Mouse (Mus musculus) kidney, postnatal 0 days (tissue): ENCODE results near the gene Serpinb6b. TPM values are rescaled to one million over a fixed set of nuclear protein-coding genes. Genes with fewer than 3 reads are reported as not detected.

Source experiments
- ATAC-seq: fragments of 200-750 bp; cut with Nextera tagmentation; replicated peaks from 2 replicates; pipeline ENCODE4 v1.8.0; 2017; ENCODE audit warnings: low read depth, moderate number of reproducible peaks, moderate TSS enrichment, moderate library complexity; ENCODE audit not compliant: low FRiP score
- DNase-seq: peaks from one replicate; pipeline ENCODE4 v3.0.0-alpha.2; 2016; ENCODE audit warnings: low spot score
- H3K27ac ChIP-seq: fragments of 300-500 bp; sonication (generic); 2 replicates; pipeline ENCODE4 v1.5.1; 2014; ENCODE audit warnings: mild to moderate bottlenecking
- H3K27me3 ChIP-seq: fragments of 300-500 bp; sonication (generic); 2 replicates; pipeline ENCODE4 v1.6.1; 2014; ENCODE audit warnings: low read length, mixed read lengths; ENCODE audit not compliant: insufficient read depth
- H3K36me3 ChIP-seq: fragments of 300-500 bp; sonication (generic); 2 replicates; pipeline ENCODE4 v1.6.1; 2014; ENCODE audit warnings: low read length, mixed read lengths; ENCODE audit not compliant: insufficient read depth
- H3K4me1 ChIP-seq: fragments of 300-500 bp; sonication (generic); replicated peaks from 2 replicates; pipeline ENCODE4 v1.6.1; 2014; ENCODE audit warnings: antibody characterized with exemption, low read length, mixed read lengths; ENCODE audit not compliant: insufficient read depth
- H3K4me2 ChIP-seq: fragments of 300-500 bp; sonication (generic); 2 replicates; pipeline ENCODE4 v1.6.1; 2014; ENCODE audit warnings: mild to moderate bottlenecking, low read length, moderate library complexity, mixed read lengths
- H3K4me3 ChIP-seq: fragments of 300-500 bp; sonication (generic); replicated peaks from 2 replicates; pipeline ENCODE4 v1.5.1; 2014; ENCODE audit warnings: low read depth, low read length
- H3K9ac ChIP-seq: fragments of 300-500 bp; sonication (generic); 2 replicates; pipeline ENCODE4 v1.6.1; 2014; ENCODE audit warnings: low read depth, low read length
- H3K9me3 ChIP-seq: fragments of 300-500 bp; sonication (generic); replicated peaks from 2 replicates; pipeline ENCODE4 v1.6.1; 2016; ENCODE audit warnings: low read length, inconsistent platforms, mixed read lengths
- CTCF ChIP-seq: IDR thresholded peaks from 2 replicates; pipeline ENCODE4 v1.5.1; 2016; ENCODE audit warnings: antibody characterized with exemption, low read depth, mild to moderate bottlenecking, moderate library complexity
- WGBS: fragments of 180-500 bp; shearing (Covaris S2); extraction: QIAGEN DNeasy Blood & Tissue Kit; methylation state at CpG from one replicate; pipeline ENCODE4 v1.1.7; 2014; 5-methylcytosine and 5-hydroxymethylcytosine counted together
- polyA plus RNA-seq: library from polyadenylated mRNA; unstranded; fragments of >200 nt; fragmentation: Nextera tagmentation; extraction: Ambion mirVana; gene quantifications from 2 replicates; pipeline ENCODE4 v1.2.1, GENCODE M21; 2015

Serpinb6b gene
- polyA plus RNA-seq, 1 experiment from 2014 or later = 14.3 TPM

DNA sequence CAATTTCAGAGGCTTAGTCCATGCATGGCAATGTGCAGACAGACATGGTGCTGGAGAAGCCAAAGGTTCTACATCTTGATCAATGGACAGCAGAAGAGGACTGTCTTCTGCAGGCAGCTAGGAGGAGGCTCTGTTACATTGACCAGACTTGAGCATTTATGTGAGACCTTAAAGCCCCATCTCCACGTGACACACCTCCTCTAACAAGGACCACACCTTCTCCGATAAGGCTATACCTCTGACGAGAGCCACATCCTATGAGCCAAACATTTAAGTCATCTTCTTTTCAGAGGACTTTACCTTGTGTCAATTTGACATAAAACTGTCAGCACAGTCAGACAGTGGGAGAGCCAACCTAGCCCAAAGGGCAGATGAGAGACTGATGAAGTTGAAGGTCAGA is 5.8 kb downstream of the Serpinb6b start:
- no peak overlapping the region for H3K27ac ChIP-seq
- TF ChIP-seq CTCF = no peak
- DNase-seq = no peak
- H3K4me2 ChIP-seq = no peak overlapping the region
- no peaks in the 10 kb centered on the region for H3K27me3 ChIP-seq
- ATAC-seq = no peak
- H3K36me3 ChIP-seq = no peaks in the 10 kb centered on the region
- 0 out of 2 replicates have a peak, but pooled peaks cover under 1% of the 10 kb centered on the region for H3K4me1 ChIP-seq
- 97% methylated on average over 3 of the region's 3 CpGs for WGBS
- H3K9ac ChIP-seq = no peak overlapping the region
- no peak overlapping the region for H3K4me3 ChIP-seq
- no peaks in the 10 kb centered on the region for H3K9me3 ChIP-seq

DNA sequence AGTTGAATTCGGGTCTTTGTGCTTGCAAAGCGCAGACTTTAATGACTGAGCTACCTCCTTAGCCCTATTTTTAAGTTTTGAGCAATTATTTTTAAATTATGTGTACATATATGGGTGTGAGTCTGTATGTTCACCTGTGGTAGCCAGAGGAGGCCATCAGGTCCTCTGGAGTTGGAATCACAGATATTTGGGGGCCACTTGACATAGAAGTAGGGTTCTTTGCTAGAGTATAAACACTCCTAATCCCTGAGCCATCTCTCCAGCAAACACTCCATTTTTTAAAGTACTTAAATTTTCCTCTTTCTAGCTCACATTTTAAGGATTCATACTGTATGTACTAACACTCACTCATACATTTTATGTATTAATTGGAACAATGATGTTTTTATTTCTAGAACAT is 9.3 kb downstream of the Serpinb6b start:
- no peak overlapping the region for H3K27ac ChIP-seq
- H3K4me1 ChIP-seq = no peaks in the 10 kb centered on the region
- no peak overlapping the region for H3K9ac ChIP-seq
- no peaks in the 10 kb centered on the region for H3K36me3 ChIP-seq
- TF ChIP-seq CTCF = no peak
- no peak overlapping the region for H3K4me3 ChIP-seq
- ATAC-seq (no peak), DNase-seq (no peak)
- WGBS = 90% methylated on average over 2 of the region's 2 CpGs
- no peaks in the 10 kb centered on the region for H3K27me3 ChIP-seq
- H3K9me3 ChIP-seq = no peaks in the 10 kb centered on the region
- no peak overlapping the region for H3K4me2 ChIP-seq

DNA sequence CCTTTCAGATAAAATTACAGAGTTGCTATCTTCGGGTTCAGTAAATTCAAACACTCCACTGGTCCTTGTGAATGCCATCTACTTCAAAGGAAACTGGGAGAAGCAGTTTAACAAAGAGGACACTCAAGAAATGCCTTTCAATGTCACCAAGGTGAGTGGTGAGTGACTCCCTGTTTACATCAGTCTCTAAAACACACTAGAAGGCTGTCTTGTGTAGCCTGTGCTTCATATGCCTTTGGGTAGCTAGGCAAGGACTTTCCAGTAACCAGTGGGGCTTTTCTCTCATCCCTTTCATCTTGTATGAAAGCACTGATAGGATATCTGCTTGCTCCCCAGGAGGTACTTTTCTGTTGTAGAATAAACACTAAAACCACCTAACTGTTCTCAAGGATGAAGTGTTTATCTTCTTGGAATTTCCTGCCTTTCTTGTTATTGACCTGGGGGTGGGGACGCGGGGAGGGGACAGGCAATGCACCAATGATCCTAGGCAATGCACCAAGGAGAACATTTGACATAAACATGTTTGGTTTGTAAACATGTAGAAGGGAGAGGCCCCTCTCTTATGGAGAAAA is 10.0 kb downstream of the Serpinb6b start:
- H3K9me3 ChIP-seq = no peaks in the 10 kb centered on the region
- H3K4me2 ChIP-seq = no peak overlapping the region
- no peaks in the 10 kb centered on the region for H3K36me3 ChIP-seq
- DNase-seq (no peak), ATAC-seq (no peak)
- no peak overlapping the region for H3K27ac ChIP-seq
- no peak overlapping the region for H3K4me3 ChIP-seq
- no peak for TF ChIP-seq CTCF
- WGBS = 66% methylated on average over 3 of the region's 3 CpGs
- H3K27me3 ChIP-seq = no peaks in the 10 kb centered on the region
- no peaks in the 10 kb centered on the region for H3K4me1 ChIP-seq
- H3K9ac ChIP-seq = no peak overlapping the region

DNA sequence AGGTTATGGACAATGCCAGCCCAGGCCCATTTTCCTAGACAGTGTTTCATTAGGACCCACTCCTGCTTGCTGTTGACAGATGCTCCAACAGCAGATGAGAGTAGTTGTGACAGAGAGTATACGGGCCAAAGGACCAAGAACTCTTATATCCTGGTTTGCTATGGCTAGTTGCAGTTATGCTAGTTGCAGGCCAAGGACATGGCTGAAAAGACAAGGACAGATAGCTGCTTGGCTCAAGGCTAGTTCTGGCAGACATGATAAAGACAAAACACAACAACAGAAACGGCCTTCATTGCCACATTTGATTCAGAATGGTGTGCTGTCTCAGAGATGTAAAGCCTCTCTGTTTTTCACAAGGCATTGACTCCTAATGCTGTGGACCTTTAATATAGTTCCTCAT is 10.7 kb downstream of the Serpinb6b start:
- WGBS = 86% methylated on average over 2 of the region's 2 CpGs
- no peak overlapping the region for H3K27ac ChIP-seq

DNA sequence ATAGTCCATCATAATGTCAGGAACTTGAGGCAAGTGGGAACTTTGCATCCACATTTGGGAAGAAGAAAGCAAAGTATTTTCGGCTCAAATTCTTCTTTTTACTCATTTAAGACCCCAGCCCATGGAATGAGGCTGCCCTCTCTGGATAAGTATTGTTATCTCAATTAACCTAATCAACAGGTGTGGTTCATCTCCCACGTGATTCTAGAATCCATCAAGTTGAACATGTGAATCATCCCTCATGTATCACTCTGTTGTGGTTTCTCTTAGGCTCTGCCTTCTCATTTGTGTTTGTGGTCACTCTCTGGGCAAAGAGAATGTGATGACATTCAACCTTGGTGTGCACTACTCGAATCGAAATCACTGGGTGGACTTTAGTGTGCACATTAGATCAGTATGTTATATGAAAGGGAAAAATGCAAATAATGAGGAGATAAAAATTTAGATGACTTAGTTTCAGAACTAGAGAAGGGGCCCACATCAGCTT is 17.6 kb downstream of the Serpinb6b start:
- Histone ChIP-seq H3K36me3 (no peaks in the 10 kb centered on the region), H3K27me3 (no peaks in the 10 kb centered on the region), H3K4me2 (no peak overlapping the region), H3K27ac (no peak overlapping the region), H3K9me3 (no peaks in the 10 kb centered on the region), H3K4me3 (no peak overlapping the region), H3K9ac (no peak overlapping the region), H3K4me1 (no peaks in the 10 kb centered on the region)
- 79% methylated on average over 4 of the region's 4 CpGs for WGBS
- DNase-seq (no peak), ATAC-seq (no peak)
- no peak for TF ChIP-seq CTCF

More for the DNA sequence above, 10.7 kb downstream of the Serpinb6b start:
- Histone ChIP-seq H3K9ac (no peak overlapping the region), H3K9me3 (no peaks in the 10 kb centered on the region), H3K4me2 (no peak overlapping the region), H3K27me3 (no peaks in the 10 kb centered on the region), H3K4me1 (no peaks in the 10 kb centered on the region), H3K4me3 (no peak overlapping the region), H3K36me3 (no peaks in the 10 kb centered on the region)
- DNase-seq (no peak), ATAC-seq (no peak)
- no peak for TF ChIP-seq CTCF

DNA sequence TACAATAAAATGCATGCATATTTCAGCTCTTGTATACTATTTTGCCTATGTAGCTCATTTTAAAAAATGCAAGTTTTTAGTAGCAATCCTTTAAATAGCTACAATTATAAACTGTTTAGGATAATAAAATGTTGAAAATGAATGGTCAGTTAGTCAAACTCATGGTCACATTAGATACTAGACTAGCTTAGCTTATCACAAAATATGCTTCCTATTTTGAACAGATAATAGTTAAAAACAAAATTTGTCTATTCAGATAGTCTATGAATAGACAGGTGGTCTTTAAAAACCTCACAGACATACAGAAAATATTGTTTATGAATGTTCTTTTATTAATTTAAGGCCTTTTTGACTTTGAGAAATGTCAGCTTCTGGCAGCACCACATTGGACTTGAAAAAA is 21.2 kb downstream of the Serpinb6b start:
- Histone ChIP-seq H3K36me3 (no peaks in the 10 kb centered on the region), H3K4me3 (no peak overlapping the region), H3K4me1 (no peaks in the 10 kb centered on the region), H3K27ac (no peak overlapping the region), H3K27me3 (no peaks in the 10 kb centered on the region), H3K4me2 (no peak overlapping the region), H3K9me3 (no peaks in the 10 kb centered on the region), H3K9ac (no peak overlapping the region)
- DNase-seq (no peak), ATAC-seq (no peak)
- no peak for TF ChIP-seq CTCF
